Mouse (Mus musculus) frontal cortex, postnatal 14 days (tissue): Measurements from ENCODE around the gene Dmrta2.

Source experiments
- DNase-seq, 2 experiments: peaks; one replicate each; pipeline ENCODE4 v3.0.0; 2022; ENCODE audit warnings: low spot score in 2 of 2

Gene Dmrta2

GRCm38 (mm10) chr4:109979461-109980320 is 1.8 kb downstream of the Dmrta2 start:
- no peak for DNase-seq

GRCm38 (mm10) chr4:109980321-109981082 is 2.6 kb downstream of the Dmrta2 start:
- DNase-seq, result no peak

- no peak for DNase-seq
Observed at GRCm38 (mm10) chr4:109981083-109981870, 3.4 kb downstream of the Dmrta2 start.

GRCm38 (mm10) chr4:109981871-109982680 is 4.2 kb downstream of the Dmrta2 start:
- DNase-seq, result no peak

GRCm38 (mm10) chr4:109982681-109983265 is 4.9 kb downstream of the Dmrta2 start:
- DNase-seq, result no peak

- DNase-seq, result no peak
Observed at GRCm38 (mm10) chr4:109983281-109984001, 5.6 kb downstream of the Dmrta2 start.

- DNase-seq, result no peak
Observed at GRCm38 (mm10) chr4:109984011-109984411, 6.2 kb downstream of the Dmrta2 start.

- no peak for DNase-seq
Observed at GRCm38 (mm10) chr4:109984496-109985423, 6.9 kb downstream of the Dmrta2 start.

GRCm38 (mm10) chr4:109985424-109986172 is 7.7 kb downstream of the Dmrta2 start:
- no peak for DNase-seq

- no peak for DNase-seq
Observed at GRCm38 (mm10) chr4:109986301-109986700, 8.4 kb downstream of the Dmrta2 start.

- no peak for DNase-seq
Observed at GRCm38 (mm10) chr4:109986748-109987355, 9.0 kb downstream of the Dmrta2 start.

GRCm38 (mm10) chr4:109987560-109988362 is 9.9 kb downstream of the Dmrta2 start:
- no peak for DNase-seq

- no peak for DNase-seq
Observed at GRCm38 (mm10) chr4:109988411-109988810, 10.6 kb downstream of the Dmrta2 start.

GRCm38 (mm10) chr4:109989213-109989612 is 11.4 kb downstream of the Dmrta2 start:
- no peak for DNase-seq

GRCm38 (mm10) chr4:110006044-110006443 is 28.2 kb downstream of the Dmrta2 start:
- DNase-seq, result no peak

GRCm38 (mm10) chr4:110019145-110019544 is 41.3 kb downstream of the Dmrta2 start:
- no peak for DNase-seq

GRCm38 (mm10) chr4:110020255-110020654 is 42.4 kb downstream of the Dmrta2 start:
- peak; percentile 63 to 87 for DNase-seq
